Mouse (Mus musculus) midbrain, postnatal 0 days (tissue): Measurements from ENCODE around the gene Ank2. TPM values are rescaled to one million over a fixed set of nuclear protein-coding genes. Genes with fewer than 3 reads are reported as not detected.

Source experiments
- ATAC-seq: fragments of 200-750 bp; cut with Nextera tagmentation; 2 replicates; pipeline ENCODE4 v1.8.0; 2017; ENCODE audit warnings: moderate number of reproducible peaks, mild to moderate bottlenecking, moderate TSS enrichment, moderate library complexity; ENCODE audit not compliant: low FRiP score
- DNase-seq: peaks from one replicate; pipeline ENCODE4 v3.0.0-alpha.2; 2015; ENCODE audit warnings: low spot score
- H3K27ac ChIP-seq: fragments of 300-500 bp; sonication (generic); 2 replicates; pipeline ENCODE4 v1.5.1; 2014; ENCODE audit warnings: low read depth, mild to moderate bottlenecking, low read length, mixed read lengths
- H3K27me3 ChIP-seq: fragments of 300-500 bp; sonication (generic); 2 replicates; pipeline ENCODE4 v1.6.1; 2014; ENCODE audit warnings: low read length, control low read depth, mixed read lengths; ENCODE audit not compliant: insufficient read depth
- H3K36me3 ChIP-seq: fragments of 300-500 bp; sonication (generic); 2 replicates; pipeline ENCODE4 v1.6.1; 2014; ENCODE audit warnings: low read length, control low read depth, mixed read lengths; ENCODE audit not compliant: insufficient read depth
- H3K4me1 ChIP-seq: fragments of 300-500 bp; sonication (generic); 2 replicates; pipeline ENCODE4 v1.6.1; 2014; ENCODE audit warnings: mild to moderate bottlenecking, control low read depth, antibody characterized with exemption, low read length, mixed read lengths; ENCODE audit not compliant: insufficient read depth
- H3K4me2 ChIP-seq: fragments of 300-500 bp; sonication (generic); 2 replicates; pipeline ENCODE4 v1.6.1; 2014; ENCODE audit warnings: low read depth, mild to moderate bottlenecking, low read length, mixed read lengths; ENCODE audit not compliant: poor library complexity, severe bottlenecking
- H3K4me3 ChIP-seq: fragments of 300-500 bp; sonication (generic); 2 replicates; pipeline ENCODE4 v1.5.1; 2014; ENCODE audit warnings: low read depth, mild to moderate bottlenecking, low read length, moderate library complexity
- H3K9ac ChIP-seq: fragments of 300-500 bp; sonication (generic); replicated peaks from 2 replicates; pipeline ENCODE4 v1.6.1; 2014; ENCODE audit warnings: mild to moderate bottlenecking, low read length, moderate library complexity, mixed read lengths; ENCODE audit not compliant: poor library complexity, severe bottlenecking
- H3K9me3 ChIP-seq: fragments of 300-500 bp; sonication (generic); 2 replicates; pipeline ENCODE4 v1.6.1; 2016; ENCODE audit warnings: low read length, control low read depth
- CTCF ChIP-seq: IDR thresholded peaks from 2 replicates; pipeline ENCODE4 v1.5.1; 2016; ENCODE audit warnings: antibody characterized with exemption, mild to moderate bottlenecking
- WGBS: fragments of 180-500 bp; shearing (Covaris S2); extraction: QIAGEN DNeasy Blood & Tissue Kit; methylation state at CpG from one replicate; pipeline ENCODE4 v1.1.7; 2014; 5-methylcytosine and 5-hydroxymethylcytosine counted together
- polyA plus RNA-seq: library from polyadenylated mRNA; unstranded; fragments of >200 nt; fragmentation: Nextera tagmentation; extraction: Ambion mirVana; gene quantifications from 2 replicates; pipeline ENCODE4 v1.2.1, GENCODE M21; 2015
- total RNA-seq: library from RNA; depleted of rRNA; stranded (reverse); fragments of >200 nt; gene quantifications from 2 replicates; pipeline ENCODE4 v1.2.3, GENCODE M21; 2014

Gene Ank2
- total and polyA plus RNA-seq, 2 experiments from 2014 or later, result 200 to 623 TPM

DNA sequence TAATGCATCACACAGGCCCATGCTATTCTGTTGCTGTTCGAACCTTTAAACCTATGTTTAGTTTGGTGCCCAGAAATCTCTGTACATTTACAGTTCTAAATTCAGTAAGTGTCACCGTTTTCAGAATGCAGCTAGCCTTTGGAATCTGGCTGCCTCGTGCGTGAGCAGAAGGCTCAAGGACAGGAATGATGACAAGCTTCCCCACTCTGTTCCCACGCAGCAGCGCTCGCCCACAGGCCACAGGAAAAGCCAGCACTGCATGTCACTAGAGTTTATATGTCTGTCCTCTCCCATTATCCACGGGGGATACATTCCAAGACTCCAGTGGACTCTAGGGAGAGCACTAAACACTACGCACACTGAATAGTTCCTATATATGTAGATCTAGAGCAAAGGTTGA lies 343.1 kb downstream of the Ank2 start:
- Histone ChIP-seq H3K27ac (no peak overlapping the region), H3K4me1 (no peaks in the 10 kb centered on the region), H3K27me3 (no peaks in the 10 kb centered on the region), H3K4me2 (no peak overlapping the region), H3K36me3 (no peaks in the 10 kb centered on the region), H3K4me3 (no peak overlapping the region), H3K9ac (no peak overlapping the region), H3K9me3 (no peaks in the 10 kb centered on the region)
- DNase-seq (no peak), ATAC-seq (no peak)
- no peak for TF ChIP-seq CTCF
- 78% methylated on average over 9 of the region's 9 CpGs for WGBS

DNA sequence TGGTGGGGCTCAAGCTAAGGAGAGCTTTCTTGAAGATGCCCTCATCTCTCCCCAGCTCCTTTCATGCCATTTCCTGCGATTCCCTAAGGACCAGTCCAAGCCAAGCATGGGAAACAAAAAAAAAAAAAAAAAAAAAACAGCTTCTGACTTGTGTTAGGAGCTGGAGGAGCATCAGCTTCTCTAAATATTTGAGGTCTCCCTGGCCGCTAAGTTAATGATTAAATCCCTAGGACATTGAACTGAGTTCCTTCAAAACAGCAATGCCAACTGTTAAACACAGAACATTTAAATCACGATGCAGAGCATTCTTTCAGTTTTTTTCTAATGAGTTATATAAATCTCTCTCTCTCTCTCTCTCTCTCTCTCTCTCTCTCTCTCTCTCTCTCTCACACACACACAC lies 345.3 kb downstream of the Ank2 start:
- no peaks in the 10 kb centered on the region for H3K36me3 ChIP-seq
- TF ChIP-seq CTCF, result no peak
- no peak for DNase-seq
- H3K9ac ChIP-seq, result no peak overlapping the region
- ATAC-seq, result no peak
- no peaks in the 10 kb centered on the region for H3K4me1 ChIP-seq
- H3K4me2 ChIP-seq, result no peak overlapping the region
- H3K9me3 ChIP-seq, result no peaks in the 10 kb centered on the region
- no peak overlapping the region for H3K4me3 ChIP-seq
- H3K27me3 ChIP-seq, result no peaks in the 10 kb centered on the region
- WGBS, result 85% methylated on average over 3 of the region's 3 CpGs
- no peak overlapping the region for H3K27ac ChIP-seq

DNA sequence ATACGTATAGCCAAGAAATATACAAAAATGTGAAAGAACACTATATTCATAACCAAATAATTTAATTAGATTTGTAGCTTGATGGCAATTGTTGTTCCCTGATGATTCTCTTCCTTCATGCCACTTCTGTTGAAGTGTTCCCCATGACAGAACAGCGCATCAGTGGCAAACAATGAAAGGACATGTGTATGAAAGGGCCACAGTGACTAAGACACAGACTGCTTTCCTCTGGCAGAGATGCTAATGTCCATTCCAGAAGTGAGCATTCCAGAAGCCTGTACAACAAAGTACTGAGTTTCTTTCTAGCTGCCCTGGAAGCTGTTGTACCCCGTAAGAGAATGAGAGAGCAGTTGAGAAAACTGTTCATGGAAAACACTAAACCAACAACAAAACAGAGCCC lies 345.7 kb downstream of the Ank2 start:
- no peak overlapping the region for H3K4me3 ChIP-seq
- no peaks in the 10 kb centered on the region for H3K4me1 ChIP-seq
- ATAC-seq (no peak), DNase-seq (no peak)
- no peaks in the 10 kb centered on the region for H3K27me3 ChIP-seq
- no peak overlapping the region for H3K4me2 ChIP-seq
- H3K36me3 ChIP-seq, result no peaks in the 10 kb centered on the region
- WGBS, result 88% methylated on average over 3 of the region's 3 CpGs
- no peak overlapping the region for H3K27ac ChIP-seq
- no peak overlapping the region for H3K9ac ChIP-seq
- TF ChIP-seq CTCF, result no peak
- no peaks in the 10 kb centered on the region for H3K9me3 ChIP-seq

DNA sequence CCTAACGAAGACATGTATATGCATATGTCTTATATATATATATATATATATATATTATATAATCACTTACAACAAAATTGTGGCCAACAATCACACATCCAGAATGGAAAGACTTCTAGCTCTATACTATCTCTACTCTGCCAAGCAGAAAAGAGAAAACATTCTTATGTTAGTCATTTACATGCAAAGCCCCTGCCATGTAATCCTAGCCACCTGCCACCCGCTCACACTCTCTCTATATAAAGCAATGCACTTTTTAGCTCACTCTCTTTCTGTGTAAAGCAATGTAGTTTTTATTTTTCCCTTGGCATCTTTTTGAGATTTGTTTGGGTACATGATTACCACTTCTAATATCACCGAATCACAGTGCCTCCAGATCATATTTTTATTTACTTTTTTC lies 350.5 kb downstream of the Ank2 start:
- 80% methylated on average over 3 of the region's 3 CpGs for WGBS
- H3K36me3 ChIP-seq, result no peaks in the 10 kb centered on the region
- DNase-seq, result no peak

DNA sequence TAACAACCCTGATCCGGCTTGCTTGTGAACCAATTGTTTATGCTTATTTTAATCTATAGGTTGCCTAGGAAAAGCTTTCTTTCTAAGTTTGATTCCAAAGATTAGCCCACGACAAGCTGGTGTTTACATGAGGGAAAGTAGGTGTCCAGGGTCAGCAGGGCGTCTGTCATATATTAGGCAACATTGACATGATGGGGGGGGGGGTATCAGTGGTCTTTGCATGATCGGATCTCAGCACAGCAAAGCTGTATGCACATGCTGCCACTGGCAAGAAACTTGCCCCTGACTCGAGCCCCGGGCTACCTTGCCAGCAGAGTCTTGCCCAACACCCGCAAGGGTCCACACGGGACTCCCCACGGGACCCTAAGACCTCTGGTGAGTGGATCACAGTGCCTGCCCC lies 358.6 kb downstream of the Ank2 start:
- H3K9me3 ChIP-seq, result no peaks in the 10 kb centered on the region
- no peak for DNase-seq
- H3K4me1 ChIP-seq, result no peaks in the 10 kb centered on the region
- H3K4me3 ChIP-seq, result no peak overlapping the region
- ATAC-seq, result no peak
- H3K4me2 ChIP-seq, result no peak overlapping the region
- no peaks in the 10 kb centered on the region for H3K36me3 ChIP-seq
- H3K27ac ChIP-seq, result no peak overlapping the region
- H3K9ac ChIP-seq, result no peak overlapping the region
- WGBS, result 94% methylated on average over 6 of the region's 9 CpGs
- no peak for TF ChIP-seq CTCF
- no peaks in the 10 kb centered on the region for H3K27me3 ChIP-seq

More for the DNA sequence above, 350.5 kb downstream of the Ank2 start:
- no peak overlapping the region for H3K4me2 ChIP-seq
- no peaks in the 10 kb centered on the region for H3K4me1 ChIP-seq
- no peak overlapping the region for H3K9ac ChIP-seq
- no peak for TF ChIP-seq CTCF
- H3K27ac ChIP-seq, result no peak overlapping the region
- no peak overlapping the region for H3K4me3 ChIP-seq
- H3K9me3 ChIP-seq, result no peaks in the 10 kb centered on the region
- no peak for ATAC-seq
- no peaks in the 10 kb centered on the region for H3K27me3 ChIP-seq

DNA sequence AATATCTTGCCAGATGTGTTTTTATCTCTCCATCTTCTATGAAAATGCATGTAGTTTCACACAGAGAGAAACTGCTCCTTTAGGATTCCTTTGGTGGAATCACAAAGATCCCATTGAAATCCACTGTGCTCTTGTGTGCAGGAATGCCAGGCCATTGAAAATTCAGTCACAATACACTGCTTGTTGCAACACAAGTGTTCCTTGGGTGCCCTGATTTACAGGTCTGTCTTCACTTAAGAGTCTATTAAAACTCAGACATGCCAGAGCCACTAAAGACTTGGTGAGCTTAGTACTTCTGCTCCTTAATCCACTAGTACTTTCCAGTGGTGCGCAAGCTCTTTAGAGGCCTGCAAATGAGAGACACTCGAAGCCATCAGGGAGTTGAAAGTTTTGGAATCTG lies 359.5 kb downstream of the Ank2 start:
- Histone ChIP-seq H3K27me3 (no peaks in the 10 kb centered on the region), H3K9me3 (no peaks in the 10 kb centered on the region), H3K36me3 (no peaks in the 10 kb centered on the region), H3K4me3 (no peak overlapping the region), H3K27ac (no peak overlapping the region), H3K9ac (no peak overlapping the region), H3K4me2 (no peak overlapping the region), H3K4me1 (no peaks in the 10 kb centered on the region)
- WGBS, result 68% methylated on average over 2 of the region's 2 CpGs
- TF ChIP-seq CTCF, result no peak
- no peak for ATAC-seq
- DNase-seq, result no peak
